Mouse (Mus musculus) right cerebral cortex, postnatal 4 days (tissue): Measurements from ENCODE around the gene Grip2.

Experiments
- DNase-seq: peaks from one replicate; pipeline ENCODE4 v3.0.0-alpha.2; 2022

The Grip2 gene

DNA sequence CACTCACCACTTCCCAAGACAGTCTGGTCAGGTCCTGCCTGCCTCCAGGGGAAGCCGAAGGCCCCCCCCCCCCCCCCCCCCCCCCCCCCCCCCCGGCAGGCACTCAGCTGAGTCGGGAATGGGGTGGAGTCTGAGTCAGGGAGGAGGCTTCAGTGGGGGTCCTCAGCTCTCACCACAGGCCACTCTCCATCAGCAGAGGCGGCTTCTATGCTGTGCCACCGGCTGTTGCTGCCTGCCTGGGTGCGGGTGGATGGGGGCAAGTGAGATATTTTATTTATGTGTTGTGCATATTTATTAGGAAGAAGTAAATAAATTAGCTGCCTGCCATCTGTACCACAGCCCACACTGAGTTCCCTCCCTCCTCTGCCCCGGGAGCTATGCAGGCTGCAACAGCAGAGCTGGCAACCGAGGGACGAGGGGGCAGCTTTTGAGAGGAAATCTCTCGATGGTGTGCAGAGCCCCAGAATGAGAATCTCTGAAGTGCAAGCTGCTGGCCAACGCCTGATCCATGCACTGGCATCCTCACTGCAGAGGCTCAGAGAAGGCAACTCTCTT is at the start of gene Grip2:
TSS of gene Grip2 (minus strand) at position 235 of the 555 bp plus-strand sequence.
- no peak for DNase-seq

DNA sequence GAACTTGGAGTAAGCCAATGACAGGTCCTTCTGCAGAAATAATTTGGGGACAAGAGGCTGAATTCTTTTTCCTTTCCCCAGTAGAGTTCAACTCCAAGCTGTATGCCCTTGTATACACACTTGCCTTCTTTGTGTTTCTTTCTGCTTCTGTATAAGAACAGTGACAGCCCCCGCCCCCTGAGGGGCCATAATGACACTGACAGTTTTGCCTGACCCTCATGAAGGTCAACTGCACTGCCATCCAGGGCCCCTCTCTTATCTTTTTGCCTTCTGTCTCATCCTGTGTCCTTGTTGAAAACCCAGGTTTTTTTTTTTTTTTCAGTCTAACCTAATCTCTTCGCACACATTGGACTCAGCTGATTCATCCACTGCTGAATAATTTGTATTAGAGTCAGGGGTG is 45.7 kb upstream of the Grip2 start:
- no peak for DNase-seq

DNA sequence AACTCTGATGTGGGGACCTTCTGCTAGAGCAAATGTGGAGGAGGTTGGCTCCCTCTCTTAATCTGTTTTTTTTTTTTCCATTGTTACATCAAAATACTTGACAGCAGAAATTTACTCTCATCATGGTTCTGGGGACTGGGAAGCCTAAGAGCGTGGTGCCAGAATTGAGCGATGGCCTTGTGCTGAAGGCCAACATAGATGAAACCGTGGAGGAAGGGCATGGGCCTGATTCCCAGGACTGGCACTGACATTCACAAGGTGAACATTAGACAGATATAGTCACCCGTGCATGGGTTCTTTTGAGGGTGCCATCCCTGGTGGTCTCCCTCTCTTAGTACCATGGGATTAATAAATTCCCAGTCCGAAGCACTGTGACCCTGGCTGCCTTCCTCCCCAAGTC is 41.0 kb upstream of the Grip2 start:
- DNase-seq: no peak

DNA sequence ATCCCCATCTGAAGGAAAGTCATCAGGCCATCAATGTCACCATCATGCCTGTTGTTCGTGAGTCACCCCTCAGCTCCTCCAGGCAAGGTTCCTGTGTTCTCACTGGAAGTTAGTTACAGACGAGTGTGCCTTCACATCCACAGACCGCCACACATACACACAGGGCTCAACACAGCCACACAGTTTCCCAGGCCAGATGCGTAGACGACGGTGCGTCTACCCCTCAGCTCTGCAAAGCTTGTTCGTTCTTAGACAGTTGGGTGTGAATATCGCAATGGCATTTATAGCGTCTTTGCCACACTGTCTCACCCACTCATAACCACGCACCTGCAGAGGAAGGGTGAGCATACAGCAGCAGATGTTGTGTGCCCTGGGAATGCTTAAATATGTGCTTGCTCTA is 38.6 kb upstream of the Grip2 start:
- no peak for DNase-seq

DNA sequence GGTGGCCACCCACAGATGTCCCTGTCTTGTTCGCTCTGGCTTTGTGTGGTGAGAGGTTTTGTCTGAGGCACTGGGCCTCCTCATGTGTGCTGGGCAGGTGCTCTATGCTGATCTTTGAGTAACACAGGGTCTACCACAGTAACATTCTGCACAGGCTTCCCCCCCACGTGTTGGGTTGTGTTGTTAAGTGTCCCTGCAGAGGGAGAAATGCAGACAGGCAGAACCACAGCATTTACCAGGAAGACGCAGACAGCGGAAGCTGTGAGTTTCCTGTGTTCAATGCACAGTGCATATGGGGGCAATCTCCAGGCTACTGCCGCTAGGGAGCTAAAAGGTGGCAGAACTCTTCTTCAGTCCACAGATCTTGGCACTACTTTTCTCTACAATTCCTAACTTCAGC is 37.5 kb upstream of the Grip2 start:
- DNase-seq: no peak

DNA sequence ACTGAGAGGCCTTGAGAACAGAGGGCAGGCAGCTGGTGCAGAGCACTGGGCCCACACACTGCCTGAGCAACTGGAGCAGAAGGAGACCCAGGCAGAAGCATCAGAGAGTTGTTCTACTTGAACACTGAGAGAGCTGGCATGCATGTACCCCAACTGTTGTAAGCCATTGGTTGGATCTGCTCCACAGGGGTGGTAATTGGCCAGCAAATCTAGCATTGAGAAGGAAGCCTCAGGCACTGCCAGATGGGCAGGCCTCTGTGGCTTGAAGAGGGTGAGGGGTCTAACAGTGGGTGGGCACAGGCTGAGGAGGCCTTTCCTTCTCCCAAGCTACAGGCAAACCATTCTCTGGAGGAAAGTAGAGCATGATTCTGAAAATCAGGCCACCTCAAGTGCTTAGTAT is 35.8 kb upstream of the Grip2 start:
- no peak for DNase-seq

DNA sequence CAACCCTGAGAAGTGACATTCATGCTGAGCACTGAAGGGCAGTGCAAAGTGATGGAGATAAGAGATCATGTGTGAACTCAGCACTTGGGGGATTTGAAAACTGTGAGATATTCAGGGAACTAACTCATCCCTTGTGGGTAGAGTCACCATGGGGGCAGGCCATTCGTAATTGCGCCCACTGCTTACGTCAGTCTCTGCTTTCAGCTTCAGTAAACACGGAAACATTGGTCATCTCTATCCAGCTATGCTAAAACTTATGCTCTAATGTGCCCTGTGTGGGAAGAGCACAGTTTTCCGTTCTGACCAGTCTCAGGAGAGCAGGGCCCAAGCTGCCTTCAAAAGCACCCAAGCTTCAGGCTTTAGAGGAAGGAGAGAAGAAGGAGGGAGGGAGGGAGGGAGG is 31.3 kb upstream of the Grip2 start:
- DNase-seq: no peak

DNA sequence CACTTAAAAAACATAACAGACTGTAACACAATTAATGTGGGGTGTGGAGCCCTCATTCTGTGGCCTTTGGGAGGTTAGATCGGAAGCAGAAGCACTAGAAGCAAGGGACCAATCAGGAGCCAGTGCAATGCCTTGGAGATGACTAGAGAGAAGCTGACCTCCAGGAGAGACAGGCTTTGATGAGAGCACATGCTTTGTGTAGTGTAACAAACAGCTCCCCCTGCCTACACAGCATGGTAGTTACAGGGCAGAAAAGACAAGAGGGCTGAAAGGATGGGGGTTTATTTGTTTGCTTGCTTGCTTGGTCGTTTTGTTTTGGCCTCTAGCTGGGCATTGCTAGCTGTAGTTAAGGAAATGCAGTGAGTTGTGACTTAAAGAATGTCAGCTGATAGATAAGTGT is 25.5 kb upstream of the Grip2 start:
- no peak for DNase-seq

DNA sequence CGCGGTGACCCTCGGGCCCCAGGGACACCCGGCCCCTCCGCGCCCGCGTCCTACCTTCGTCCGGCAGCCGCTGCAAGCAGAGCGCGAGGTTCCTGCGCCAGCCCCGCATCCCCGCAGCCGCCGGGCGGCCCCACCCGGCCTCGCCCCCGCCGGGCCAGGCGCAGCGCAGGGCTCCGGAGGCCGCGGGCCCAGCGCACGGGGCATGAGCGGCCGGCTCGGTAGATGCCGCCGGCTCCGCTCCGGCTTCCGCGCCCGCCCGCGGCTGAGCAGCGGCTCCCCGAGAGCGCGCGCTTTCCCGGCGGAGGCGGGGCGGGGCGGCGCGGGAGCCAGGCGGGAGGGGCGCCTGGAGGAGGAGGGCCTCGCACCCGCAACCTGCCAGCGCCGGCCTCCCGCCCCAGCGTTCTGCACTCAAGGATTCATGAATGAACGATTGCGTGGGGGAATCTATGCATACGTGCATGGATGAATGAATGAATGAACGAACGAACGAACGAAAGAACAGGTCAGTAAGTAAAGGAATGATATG is 16.6 kb upstream of the Grip2 start:
- peak; percentile 53 for DNase-seq

DNA sequence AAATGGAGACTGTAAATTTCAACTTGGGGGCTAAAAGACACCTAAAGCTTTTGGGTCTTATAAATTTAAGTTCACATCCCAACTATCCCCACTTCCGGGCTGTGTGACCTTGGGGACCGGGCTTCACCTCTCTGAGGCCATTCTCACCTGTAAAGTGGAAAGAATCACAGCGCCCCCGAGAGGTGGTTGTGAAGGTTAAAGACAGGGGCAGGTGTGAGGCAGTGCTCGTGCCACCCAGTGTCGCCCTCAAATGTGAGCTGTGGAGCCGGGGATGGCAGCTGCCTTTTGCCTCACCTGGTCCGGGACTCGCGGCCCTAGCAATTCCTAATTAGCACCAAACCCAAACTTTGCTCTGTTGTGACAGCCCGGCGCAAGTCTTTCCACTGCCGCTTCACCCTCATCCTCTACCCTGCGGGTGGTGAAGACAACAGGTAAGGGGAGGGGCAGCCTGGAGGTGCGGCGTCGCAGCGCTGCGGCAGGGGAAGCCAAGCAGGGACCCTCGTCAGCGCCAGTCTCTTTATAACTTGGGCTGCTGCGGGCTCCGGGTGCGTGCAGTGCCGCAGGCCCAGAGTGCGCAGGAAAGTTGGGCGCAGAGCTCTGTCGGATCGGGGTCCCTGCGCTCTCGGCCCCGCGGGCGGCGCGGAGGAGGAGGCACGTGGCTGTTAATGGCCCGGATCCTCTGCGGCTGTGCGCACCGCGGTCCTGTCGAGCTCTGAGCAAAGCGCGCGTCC is 16.0 kb upstream of the Grip2 start:
- no peak for DNase-seq

DNA sequence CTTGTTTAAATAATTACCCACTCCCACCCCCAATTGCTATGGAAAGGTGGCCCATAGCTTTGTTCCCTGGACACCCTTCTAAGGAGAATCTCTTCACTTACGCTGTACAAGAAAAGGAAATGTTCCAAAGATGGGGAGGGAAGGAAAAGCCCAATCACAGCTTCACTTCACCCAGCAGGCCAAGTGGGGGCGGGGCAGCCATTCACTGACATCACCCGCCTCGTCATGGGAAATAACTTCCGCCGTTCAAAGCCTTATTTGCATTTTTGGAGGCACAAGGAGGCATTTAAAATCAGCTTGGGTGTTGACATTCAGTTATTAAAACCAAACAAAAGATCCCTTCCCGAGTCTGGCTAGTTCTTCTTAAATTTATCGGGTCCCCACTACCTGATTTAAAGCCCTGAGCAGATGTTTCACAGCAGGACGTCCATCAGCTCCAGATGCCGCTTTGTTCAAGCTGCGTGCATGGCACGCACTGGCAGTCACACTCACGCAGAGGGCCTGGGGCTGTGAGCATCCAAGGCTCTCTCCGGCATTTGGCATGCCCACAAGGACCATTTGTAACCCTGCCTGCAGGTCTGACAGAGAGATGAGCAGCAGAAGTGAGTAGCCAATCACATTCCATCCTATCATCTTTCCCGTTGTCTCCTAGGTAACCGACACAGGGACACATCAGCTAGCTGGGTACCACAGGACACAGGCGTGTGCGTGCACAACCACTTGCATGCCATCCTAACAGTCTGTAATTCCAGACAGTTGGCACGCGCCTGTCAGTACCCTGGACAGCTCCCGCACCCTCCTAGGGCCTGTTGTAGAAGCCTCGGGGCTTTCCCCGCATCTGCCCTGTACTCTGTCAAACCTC is 12.2 kb upstream of the Grip2 start:
- DNase-seq: peak; percentile 92

DNA sequence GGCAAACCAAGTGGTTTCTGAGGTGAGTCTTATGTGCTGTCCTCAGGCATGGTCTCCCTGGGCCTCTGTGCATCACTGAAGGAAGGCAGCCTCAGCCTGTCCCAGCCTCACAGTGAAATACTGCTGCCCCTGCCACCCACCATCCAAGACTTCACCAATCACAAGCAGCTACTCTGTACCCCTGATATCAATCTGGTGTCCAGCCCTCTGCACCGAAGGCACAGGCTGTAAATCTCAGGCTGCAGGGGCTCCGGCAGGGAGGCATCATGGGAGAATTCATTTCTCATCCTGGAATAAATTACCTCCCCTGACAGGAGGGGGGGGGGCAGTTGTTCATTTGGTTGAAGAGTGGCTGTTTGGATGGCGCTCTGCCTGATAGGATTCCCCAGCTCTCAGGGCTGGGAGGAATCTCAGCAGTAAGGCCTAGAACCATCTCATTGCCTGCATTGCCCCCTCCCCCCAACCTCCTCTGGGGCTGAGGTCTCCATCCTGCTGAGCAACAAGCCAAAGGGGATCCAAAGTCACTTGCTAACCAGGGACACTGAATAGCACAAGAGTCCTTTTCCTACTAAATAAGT is 5.9 kb upstream of the Grip2 start:
- no peak for DNase-seq

DNA sequence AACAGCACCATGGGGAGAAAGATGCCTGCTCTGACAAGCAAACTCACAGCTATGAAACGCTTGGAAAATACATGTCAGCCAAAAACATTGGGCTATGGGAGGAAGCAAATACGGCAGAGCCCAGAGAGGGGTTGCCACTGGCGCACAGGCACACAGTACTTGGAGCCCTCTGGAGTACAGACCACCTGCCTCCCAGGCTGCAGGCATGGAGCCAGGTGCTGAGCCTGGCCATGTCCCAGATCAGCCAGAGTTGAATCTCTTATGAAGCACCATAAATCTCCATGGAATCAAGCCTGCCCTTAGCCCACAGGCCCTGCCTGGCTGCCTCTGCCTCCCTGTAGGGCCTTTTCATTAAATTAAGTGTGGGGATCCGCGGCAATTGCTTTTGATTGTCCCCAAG is 876 bp upstream of the Grip2 start:
- no peak for DNase-seq

DNA sequence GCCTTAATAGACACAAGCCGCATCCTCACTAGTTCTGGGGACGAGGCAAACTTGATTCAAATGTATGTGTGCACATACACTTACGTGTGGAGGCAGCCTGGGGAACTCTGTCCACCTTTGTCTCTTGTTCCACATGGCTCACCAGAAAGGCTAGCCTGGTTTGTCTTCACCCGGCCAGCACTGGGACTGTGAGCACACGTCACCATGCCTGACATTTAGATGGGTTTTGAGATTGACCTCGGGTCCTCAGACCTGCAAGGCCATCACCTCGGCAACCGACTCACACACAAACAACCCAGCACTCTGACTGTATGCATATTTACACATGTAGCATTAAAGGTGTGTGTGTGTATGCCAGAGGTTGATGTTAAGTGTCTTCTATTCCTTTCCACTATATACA is 8.8 kb downstream of the Grip2 start:
- DNase-seq: no peak

DNA sequence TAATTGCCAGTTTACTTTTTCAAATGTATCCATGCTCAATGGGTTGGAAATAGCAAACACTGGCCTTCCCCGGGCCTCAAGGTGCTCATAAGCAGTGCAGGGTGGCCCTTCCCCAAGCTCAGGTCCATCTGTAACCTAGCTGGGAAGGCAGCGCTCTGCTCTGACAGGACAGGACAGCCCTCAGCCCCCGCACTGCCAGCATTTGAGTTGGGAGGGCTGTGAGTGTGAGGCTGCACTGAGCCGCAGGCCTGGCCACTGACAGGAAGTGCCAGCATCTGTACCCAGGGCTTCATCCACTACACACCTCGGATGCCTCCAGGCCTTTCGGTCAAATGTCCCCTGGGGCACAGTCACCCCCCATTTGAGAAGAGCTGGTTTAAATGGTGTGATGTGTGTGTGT is 11.1 kb downstream of the Grip2 start:
- no peak for DNase-seq

DNA sequence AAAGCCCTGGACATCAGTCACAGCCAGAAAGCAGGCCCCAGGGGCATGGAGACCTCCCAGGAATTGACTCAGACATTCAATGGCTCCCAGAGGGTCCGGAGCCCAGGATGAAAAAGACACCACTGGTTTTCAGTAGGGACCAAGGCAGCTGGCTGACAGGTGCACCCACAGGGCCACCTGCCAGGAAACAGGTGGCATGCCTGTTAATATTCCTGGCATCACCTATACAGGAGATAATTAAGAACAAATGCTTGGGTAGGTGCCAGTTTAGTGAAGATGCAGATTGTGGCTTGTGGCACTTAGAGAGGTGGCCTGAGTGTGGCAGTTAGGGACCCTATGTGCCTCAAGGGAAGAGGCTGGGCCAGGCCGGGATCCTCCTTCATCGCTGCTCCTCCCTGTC is 13.4 kb downstream of the Grip2 start:
- DNase-seq: no peak

DNA sequence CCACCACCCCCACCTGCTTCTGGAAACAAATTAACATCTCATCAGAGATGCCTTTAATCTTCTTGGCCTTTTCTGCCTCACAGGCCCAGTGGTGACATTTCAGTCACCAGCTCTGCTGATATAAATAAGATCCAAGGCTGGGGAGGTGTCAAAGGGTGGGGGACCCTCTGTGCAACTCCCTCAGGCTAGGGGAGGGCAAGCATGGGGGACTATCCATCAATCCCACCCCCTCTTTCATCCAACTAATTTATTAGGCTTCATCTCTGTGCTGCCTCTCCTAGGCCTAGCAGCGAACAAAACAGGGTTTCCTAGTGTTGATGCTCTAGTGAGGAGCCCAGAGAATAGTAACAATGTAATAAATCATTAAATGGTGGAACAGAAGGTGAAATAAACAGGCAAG is 17.0 kb downstream of the Grip2 start:
- no peak for DNase-seq

DNA sequence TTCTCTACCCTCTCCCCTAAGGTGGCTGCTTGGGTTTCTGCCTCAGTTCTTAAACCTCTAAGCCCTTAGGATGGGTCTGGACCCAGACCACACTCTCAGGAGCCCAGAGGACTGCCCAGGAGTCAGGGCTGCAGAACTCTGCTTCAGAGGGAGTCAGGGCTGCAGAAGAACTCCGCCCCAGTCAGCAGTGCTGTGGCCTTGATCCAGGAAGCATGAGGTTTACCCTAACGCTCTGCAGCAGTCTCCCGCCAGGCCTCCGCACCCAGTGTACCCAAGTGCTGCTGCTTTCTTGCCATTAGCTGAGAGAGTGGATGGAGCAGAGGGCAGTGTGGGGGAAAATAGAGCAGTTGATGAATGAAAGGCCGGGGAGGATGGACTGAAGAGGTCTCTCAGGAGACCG is 19.0 kb downstream of the Grip2 start:
- DNase-seq: no peak

DNA sequence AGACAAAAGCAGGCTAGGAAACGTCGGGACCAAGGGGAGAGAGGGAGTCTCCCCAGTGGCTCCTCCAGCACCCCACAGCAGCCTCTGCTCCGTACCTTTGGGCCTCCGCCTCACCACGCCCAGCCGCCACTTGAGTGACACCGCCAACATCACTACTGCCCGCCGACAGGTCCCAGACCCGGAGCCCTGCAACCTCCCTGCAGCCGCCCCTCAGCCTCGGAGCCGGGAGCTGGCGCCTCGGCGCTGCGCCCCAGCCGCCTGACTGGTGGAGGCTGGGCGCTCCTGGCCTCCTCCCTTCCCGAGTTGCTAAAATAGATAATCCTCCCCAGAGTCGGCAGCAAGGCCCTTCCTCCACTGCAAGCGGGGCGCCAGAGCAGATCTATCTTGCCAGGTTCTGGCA is 19.9 kb downstream of the Grip2 start:
- peak; percentile 60 for DNase-seq

DNA sequence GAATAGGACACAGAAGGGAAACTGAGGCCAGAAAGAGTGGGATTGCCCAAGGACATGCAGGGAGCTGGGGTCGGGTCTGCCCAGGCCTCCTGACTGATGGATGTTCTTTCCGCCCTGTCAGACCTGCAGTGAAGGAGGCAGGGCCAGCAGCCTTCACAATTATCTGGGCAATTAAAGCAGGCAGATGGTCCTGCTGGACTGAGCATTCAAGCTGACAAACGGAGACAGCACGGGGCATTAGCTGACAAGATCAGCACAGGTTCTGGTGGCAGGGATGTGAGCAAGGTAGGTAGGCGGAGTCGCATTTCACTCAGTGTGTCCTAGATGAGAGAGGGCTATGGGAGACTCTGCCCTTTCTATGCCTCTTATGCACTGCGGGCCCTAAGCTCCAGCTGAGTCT is 22.9 kb downstream of the Grip2 start:
- no peak for DNase-seq

DNA sequence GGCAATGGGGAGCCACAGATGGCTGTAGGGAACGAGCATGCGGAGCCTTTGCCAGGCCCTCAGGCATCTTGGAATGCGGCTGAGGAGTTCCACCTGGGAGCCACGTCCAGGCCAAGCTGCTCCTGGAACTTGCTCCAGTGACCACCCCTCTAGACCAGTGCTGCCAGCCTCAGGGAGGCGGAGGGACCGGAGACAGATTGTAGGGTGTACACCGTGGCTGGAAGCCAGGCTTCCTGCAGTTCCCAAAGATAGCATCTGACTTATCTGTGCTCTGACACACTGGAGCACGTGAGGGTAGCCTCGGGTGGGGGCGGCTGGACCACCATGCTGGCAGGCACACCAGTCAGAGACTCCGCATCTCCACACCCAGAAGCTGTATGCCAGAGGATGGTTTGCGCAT is 28.6 kb downstream of the Grip2 start:
- DNase-seq: no peak

DNA sequence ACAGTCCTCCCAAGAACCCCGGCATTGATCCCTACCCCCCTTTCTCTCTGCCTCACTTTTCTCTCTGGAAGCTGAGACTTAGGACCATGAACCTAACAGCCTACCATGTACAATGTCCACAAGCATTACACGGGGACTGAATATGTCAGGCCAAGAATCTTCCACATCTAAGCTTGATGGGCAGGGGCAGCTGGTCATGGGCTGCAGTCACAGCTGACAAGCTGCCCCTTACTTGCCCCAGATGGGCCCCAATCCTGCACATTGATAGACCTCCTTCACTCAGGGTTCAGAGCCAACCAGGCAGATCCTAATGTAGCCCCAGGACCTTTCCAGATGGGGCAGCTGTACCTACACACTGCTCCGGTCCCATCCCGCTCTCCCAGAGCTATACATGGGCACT is 30.3 kb downstream of the Grip2 start:
- DNase-seq: no peak

DNA sequence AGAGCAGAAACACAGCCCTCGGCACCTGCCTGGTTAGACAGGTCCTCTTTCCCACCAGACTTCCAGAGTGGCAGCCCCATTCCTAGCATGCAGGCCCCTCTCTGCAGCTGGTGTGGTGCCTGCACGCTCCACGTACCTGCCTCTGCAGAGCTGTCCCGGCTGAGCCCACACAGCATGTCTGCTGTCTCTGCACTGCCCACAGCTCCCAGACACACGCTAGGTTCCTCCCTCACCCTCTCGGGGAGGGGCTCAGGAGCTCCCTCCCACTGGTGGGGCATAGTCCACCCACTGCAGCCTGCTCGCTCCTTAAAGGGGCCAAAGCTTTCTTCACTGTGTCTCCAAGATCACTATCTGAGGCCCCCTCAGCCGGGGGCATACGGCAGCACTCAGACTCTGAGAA is 31.0 kb downstream of the Grip2 start:
- DNase-seq: no peak

DNA sequence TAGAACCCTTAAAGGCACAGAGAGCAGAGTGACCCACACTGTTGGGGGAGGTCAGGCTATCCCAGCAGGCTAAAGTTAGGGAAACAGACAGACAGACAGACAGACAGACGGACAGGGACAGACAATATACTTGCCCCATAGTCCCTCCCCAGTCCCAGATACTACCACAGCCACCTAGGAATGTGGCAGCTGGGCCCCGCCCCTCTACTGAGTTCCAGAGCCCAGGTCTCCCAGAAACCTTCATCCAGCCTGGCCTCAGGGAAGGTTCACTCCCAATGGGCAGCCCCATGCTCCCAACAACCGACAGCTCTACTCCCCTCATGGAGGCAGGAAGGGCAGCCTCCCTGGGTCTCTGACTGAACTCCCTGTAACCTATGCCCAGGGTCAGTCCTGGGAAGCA is 31.4 kb downstream of the Grip2 start:
- DNase-seq: no peak
